Mouse (Mus musculus): ENCODE results near the gene Dctpp1. TPM values are rescaled to one million over a fixed set of nuclear protein-coding genes. Genes with fewer than 3 reads are reported as not detected.

Dctpp1 gene
- polyA plus RNA-seq, 1 experiment from 2014 or later: 128 TPM

GRCm38 (mm10) chr7:127214521-127214920 is 46.0 kb downstream of the Dctpp1 start:
- Histone ChIP-seq H3K36me3 (no peaks in the 10 kb centered on the region), H3K4me1 (peaks cover 13% of the 10 kb centered on the region), H3K27me3 (replicated peaks) (peaks cover 10% of the 10 kb centered on the region), H3K4me2 (peak overlapping the region; percentile 54), H3K9me3 (replicated peaks) (no peaks in the 10 kb centered on the region), H3K9ac (replicated peaks) (0 out of 2 replicates have a peak overlapping the region, but pooled peaks have one; percentile 30), H3K4me3 (replicated peaks) (peak overlapping the region; percentile 25; the same call in 1 of the 2 replicates), H3K27ac (replicated peaks) (no peak overlapping the region)
- ATAC-seq (ENCODE audit: low FRiP score): no peak
- 29% methylated on average over 21 of the region's 21 CpGs for WGBS

- no peak for ATAC-seq (ENCODE audit: low FRiP score)
- Histone ChIP-seq H3K9ac (replicated peaks) (no peak overlapping the region), H3K9me3 (replicated peaks) (no peaks in the 10 kb centered on the region), H3K4me2 (peak overlapping the region; percentile 54; the same call in 1 of the 2 replicates), H3K4me3 (replicated peaks) (no peak overlapping the region), H3K4me1 (peaks cover 16% of the 10 kb centered on the region), H3K36me3 (no peaks in the 10 kb centered on the region), H3K27me3 (replicated peaks) (peaks cover 10% of the 10 kb centered on the region), H3K27ac (replicated peaks) (no peak overlapping the region)
- 51% methylated on average over 12 of the region's 12 CpGs for WGBS
These were observed 46.6 kb downstream of the Dctpp1 start for GRCm38 (mm10) chr7:127213930-127214329.

GRCm38 (mm10) chr7:127213485-127213884 is 47.0 kb downstream of the Dctpp1 start:
- no peak for ATAC-seq (ENCODE audit: low FRiP score)
- 46% methylated on average over 7 of the region's 7 CpGs for WGBS

GRCm38 (mm10) chr7:127212432-127213250 is 47.9 kb downstream of the Dctpp1 start:
- WGBS: 93% methylated on average over 12 of the region's 12 CpGs
- peaks cover 10% of the 10 kb centered on the region for H3K27me3 ChIP-seq (replicated peaks)
- H3K4me1 ChIP-seq: peaks cover 16% of the 10 kb centered on the region
- H3K36me3 ChIP-seq: no peaks in the 10 kb centered on the region
- ATAC-seq (ENCODE audit: low FRiP score): no peak
- H3K4me3 ChIP-seq (replicated peaks): no peak overlapping the region
- no peak overlapping the region for H3K4me2 ChIP-seq
- no peaks in the 10 kb centered on the region for H3K9me3 ChIP-seq (replicated peaks)
- H3K9ac ChIP-seq (replicated peaks): no peak overlapping the region
- no peak overlapping the region for H3K27ac ChIP-seq (replicated peaks)

More at GRCm38 (mm10) chr7:127213485-127213884, 47.0 kb downstream of the Dctpp1 start:
- H3K27me3 ChIP-seq (replicated peaks): peaks cover 10% of the 10 kb centered on the region
- H3K4me2 ChIP-seq: no peak overlapping the region
- no peaks in the 10 kb centered on the region for H3K36me3 ChIP-seq
- peaks cover 16% of the 10 kb centered on the region for H3K4me1 ChIP-seq
- no peak overlapping the region for H3K4me3 ChIP-seq (replicated peaks)
- no peaks in the 10 kb centered on the region for H3K9me3 ChIP-seq (replicated peaks)
- H3K27ac ChIP-seq (replicated peaks): no peak overlapping the region
- H3K9ac ChIP-seq (replicated peaks): no peak overlapping the region

- Histone ChIP-seq H3K9me3 (replicated peaks) (no peaks in the 10 kb centered on the region), H3K4me1 (peaks cover 28% of the 10 kb centered on the region), H3K36me3 (no peaks in the 10 kb centered on the region), H3K9ac (replicated peaks) (no peak overlapping the region), H3K4me2 (no peak overlapping the region), H3K4me3 (replicated peaks) (no peak overlapping the region), H3K27ac (replicated peaks) (no peak overlapping the region), H3K27me3 (replicated peaks) (peaks cover 10% of the 10 kb centered on the region)
- no peak for ATAC-seq (ENCODE audit: low FRiP score)
- 67% methylated on average over 5 of the region's 5 CpGs for WGBS
These were observed 49.3 kb downstream of the Dctpp1 start for GRCm38 (mm10) chr7:127211014-127211745.

- Histone ChIP-seq H3K9me3 (replicated peaks) (no peaks in the 10 kb centered on the region), H3K9ac (replicated peaks) (no peak overlapping the region), H3K4me2 (no peak overlapping the region), H3K4me1 (peaks cover 32% of the 10 kb centered on the region), H3K27me3 (replicated peaks) (peaks cover 10% of the 10 kb centered on the region), H3K27ac (replicated peaks) (no peak overlapping the region; the same call in 1 of the 2 replicates), H3K36me3 (peaks cover 2% of the 10 kb centered on the region; the same call in 1 of the 2 replicates), H3K4me3 (replicated peaks) (no peak overlapping the region)
- 94% methylated on average over 4 of the region's 4 CpGs for WGBS
- ATAC-seq (ENCODE audit: low FRiP score): no peak
These were observed 50.2 kb downstream of the Dctpp1 start for GRCm38 (mm10) chr7:127210266-127210665.

GRCm38 (mm10) chr7:127209851-127210250 is 50.7 kb downstream of the Dctpp1 start:
- no peak for ATAC-seq (ENCODE audit: low FRiP score)
- Histone ChIP-seq H3K27ac (replicated peaks) (peak overlapping the region; percentile 85), H3K9ac (replicated peaks) (no peak overlapping the region), H3K27me3 (replicated peaks) (peaks cover 10% of the 10 kb centered on the region), H3K4me3 (replicated peaks) (no peak overlapping the region), H3K4me2 (peak overlapping the region; percentile 65), H3K36me3 (peaks cover 6% of the 10 kb centered on the region; the same call in 1 of the 2 replicates), H3K9me3 (replicated peaks) (no peaks in the 10 kb centered on the region), H3K4me1 (peaks cover 32% of the 10 kb centered on the region)
- 82% methylated on average over 5 of the region's 5 CpGs for WGBS

GRCm38 (mm10) chr7:127208553-127209438 is 51.7 kb downstream of the Dctpp1 start, which contains the start of gene Mylpf:
Gene Mylpf (plus strand): TSS chr7:127208890.
- Histone ChIP-seq H3K9ac (replicated peaks) (peak within 1 kb of the TSS; percentile 88), H3K36me3 (peaks cover 7% of the 10 kb centered on the region), H3K27me3 (replicated peaks) (peaks cover 3% of the 10 kb centered on the region), H3K27ac (replicated peaks) (peak within 1 kb of the TSS; percentile 85), H3K4me1 (peaks cover 36% of the 10 kb centered on the region), H3K4me2 (peak within 1 kb of the TSS; percentile 90), H3K9me3 (replicated peaks) (no peaks in the 10 kb centered on the region), H3K4me3 (replicated peaks) (peak within 1 kb of the TSS; percentile 97)
- ATAC-seq (ENCODE audit: low FRiP score): peak; percentile 95
- WGBS: under 1% methylated on average over 44 of the region's 44 CpGs

- peaks cover 36% of the 10 kb centered on the region for H3K4me1 ChIP-seq
- WGBS: 0% methylated on average over 5 of the region's 44 CpGs
- peak within 1 kb of the TSS; percentile 85 for H3K27ac ChIP-seq (replicated peaks)
- H3K4me3 ChIP-seq (replicated peaks): peak within 1 kb of the TSS; percentile 97
- H3K9ac ChIP-seq (replicated peaks): peak within 1 kb of the TSS; percentile 88
- H3K27me3 ChIP-seq (replicated peaks): no peaks in the 10 kb centered on the region
- no peak; the same call in 1 of the 2 replicates for ATAC-seq (ENCODE audit: low FRiP score)
- H3K4me2 ChIP-seq: peak within 1 kb of the TSS; percentile 90
- H3K36me3 ChIP-seq: peaks cover 13% of the 10 kb centered on the region
- no peaks in the 10 kb centered on the region for H3K9me3 ChIP-seq (replicated peaks)
These were observed 52.3 kb downstream of the Dctpp1 start, which contains the start of gene Tbc1d10b for GRCm38 (mm10) chr7:127208295-127208552. Gene Tbc1d10b (minus strand): TSS chr7:127208468.

GRCm38 (mm10) chr7:127207374-127208294 is 52.9 kb downstream of the Dctpp1 start:
- Histone ChIP-seq H3K36me3 (peaks cover 19% of the 10 kb centered on the region), H3K27ac (replicated peaks) (peak overlapping the region; percentile 83), H3K4me2 (peak overlapping the region; percentile 90), H3K4me3 (replicated peaks) (peak overlapping the region; percentile 97), H3K27me3 (replicated peaks) (no peaks in the 10 kb centered on the region), H3K4me1 (peaks cover 36% of the 10 kb centered on the region), H3K9ac (replicated peaks) (peak overlapping the region; percentile 88), H3K9me3 (replicated peaks) (no peaks in the 10 kb centered on the region)
- 0 out of 2 replicates have a peak, but pooled peaks have one; percentile 4 for ATAC-seq (ENCODE audit: low FRiP score)
- under 1% methylated on average over 51 of the region's 53 CpGs for WGBS
